8 mouse cellular contexts compared by ENCODE assay signal in genomic region chr11:58937909-58938308, GRCm38 (mm10). TPM values are rescaled to one million over a fixed set of nuclear protein-coding genes. Genes with fewer than 3 reads are reported as not detected.
DNase-seq lines count a peak whose midpoint lies in the region; ATAC-seq and TF ChIP-seq lines count a peak whose summit lies in the region.

No protein-coding gene starts in this region.

- peak; percentile 0; the same call in 1 of the 2 replicates for ATAC-seq in hindbrain, embryonic 15.5 days (ENCODE audit: low FRiP score, low read depth)

- H3K4me1 ChIP-seq in hindbrain, embryonic 15.5 days (replicated peaks) = peaks cover 34% of the 10 kb centered on the region

- no peak for TF ChIP-seq CTCF in left cerebral cortex, adult 2 months (IDR thresholded peaks at IDR 0.05)

- under 1% methylated on average over 13 of the region's 13 CpGs for WGBS in hindbrain, embryonic 15.5 days

- DNase-seq in left cerebral cortex, adult 2 months (ENCODE audit: extremely low spot score in 1 of 2, low spot score in 2 of 2) = no peak
- DNase-seq in left cerebral cortex, postnatal 36 days (ENCODE audit: low spot score in 2 of 2) = no peak
- peak; percentile 65 for DNase-seq in embryo, embryonic 11 days
- peak; percentile 37 for DNase-seq in mesoderm, embryonic 11.5 days (ENCODE audit: low read depth, low spot score)
- no peak for DNase-seq in layer of hippocampus, adult 18-20 months (ENCODE audit: low spot score in 2 of 2)
- no peak for DNase-seq in left cerebral cortex, adult 8-10 months (ENCODE audit: low spot score in 2 of 2)
- DNase-seq in frontal cortex, postnatal 25 days (ENCODE audit: low spot score in 2 of 2) = no peak

- intact Hi-C loops in left cerebral cortex, adult 2 months (cut with DNase I) = loop anchor here (2.0 kb wide), 1 partner anchor 23 kb away; no protein-coding TSS in a partner anchor
- intact Hi-C loops in left cerebral cortex, postnatal 36 days (cut with DNase I) = no loop called here

- peak overlapping the region; percentile 97 for H3K4me3 ChIP-seq in left cerebral cortex, adult 2 months
- peak overlapping the region; percentile 97 for H3K4me3 ChIP-seq in hindbrain, embryonic 15.5 days

- H3K4me2 ChIP-seq in hindbrain, embryonic 15.5 days = peak overlapping the region; percentile 71

- H3K9ac ChIP-seq in hindbrain, embryonic 15.5 days = peak overlapping the region; percentile 99

- no peaks in the 10 kb centered on the region for H3K9me3 ChIP-seq in hindbrain, embryonic 15.5 days

- H3K27me3 ChIP-seq in hindbrain, embryonic 15.5 days = no peaks in the 10 kb centered on the region

- H3K27ac ChIP-seq in left cerebral cortex, adult 2 months = peak overlapping the region; percentile 94
- H3K27ac ChIP-seq in hindbrain, embryonic 15.5 days (replicated peaks) = peak overlapping the region; percentile 95

- H3K36me3 ChIP-seq in hindbrain, embryonic 15.5 days = peaks cover 35% of the 10 kb centered on the region

RNA-seq across cellular contexts. Expression of gene Rnf187, which starts 0.8 kb away (rescaled TPM):
- 100 to 1,000 TPM; 445 to 469 TPM for total RNA-seq in left cerebral cortex, adult 2 months (2021)
- 100 to 1,000 TPM; 450 to 542 TPM for total RNA-seq in left cerebral cortex, postnatal 36 days (2021)
- polyA plus RNA-seq in hindbrain, embryonic 15.5 days (2015; fragmentation: Nextera tagmentation; extraction: Ambion mirVana) = 603 and 674 TPM in 2 replicates
- 100 to 1,000 TPM; 493 to 502 TPM for total RNA-seq in layer of hippocampus, adult 18-20 months (2021)
- total RNA-seq in left cerebral cortex, adult 8-10 months (2022) = 100 to 1,000 TPM; 448 to 480 (median 462) TPM

RNA-seq across cellular contexts. Expression of gene Hist3h2ba, which starts 10.8 kb away (rescaled TPM):
- total RNA-seq in left cerebral cortex, adult 2 months (2021) = 10 to 100 TPM; 88.5 to 98.9 TPM
- 100 to 1,000 TPM; 103 to 124 TPM for total RNA-seq in left cerebral cortex, postnatal 36 days (2021)
- polyA plus RNA-seq in hindbrain, embryonic 15.5 days (2015; fragmentation: Nextera tagmentation; extraction: Ambion mirVana) = 230 and 238 TPM in 2 replicates
- 10 to 100 TPM; 82.1 to 87.0 TPM for total RNA-seq in layer of hippocampus, adult 18-20 months (2021)
- total RNA-seq in left cerebral cortex, adult 8-10 months (2022) = 100 to 1,000 TPM in 3 of 4 experiments, 10 to 100 TPM in 1; 96.1 to 129 (median 115) TPM

RNA-seq across cellular contexts. Expression of gene Hist3h2a, which starts 16.6 kb away (rescaled TPM):
- 10 to 100 TPM; 55.5 to 59.1 TPM for total RNA-seq in left cerebral cortex, adult 2 months (2021)
- 10 to 100 TPM; 60.9 to 64.1 TPM for total RNA-seq in left cerebral cortex, postnatal 36 days (2021)
- 96.0 and 96.7 TPM in 2 replicates for polyA plus RNA-seq in hindbrain, embryonic 15.5 days (2015; fragmentation: Nextera tagmentation; extraction: Ambion mirVana)
- total RNA-seq in layer of hippocampus, adult 18-20 months (2021) = 10 to 100 TPM; 69.9 to 70.6 TPM
- 10 to 100 TPM; 54.1 to 63.0 (median 57.1) TPM for total RNA-seq in left cerebral cortex, adult 8-10 months (2022)

RNA-seq across cellular contexts. Expression of gene Trim17, which starts 16.6 kb away (rescaled TPM):
- 1 to 10 TPM; 4.8 to 4.9 TPM for total RNA-seq in left cerebral cortex, adult 2 months (2021)
- 1 to 10 TPM; 4.8 to 5.7 TPM for total RNA-seq in left cerebral cortex, postnatal 36 days (2021)
- 1.4 TPM in 2 replicates for polyA plus RNA-seq in hindbrain, embryonic 15.5 days (2015; fragmentation: Nextera tagmentation; extraction: Ambion mirVana)
- total RNA-seq in layer of hippocampus, adult 18-20 months (2021) = 1 to 10 TPM; 4.7 to 5.7 TPM
- 1 to 10 TPM; 3.7 to 5.0 (median 4.1) TPM for total RNA-seq in left cerebral cortex, adult 8-10 months (2022)

RNA-seq across cellular contexts. Expression of gene Btnl10, which starts 20.2 kb away (rescaled TPM):
- not detected for total RNA-seq in left cerebral cortex, adult 2 months (2021)
- total RNA-seq in left cerebral cortex, postnatal 36 days (2021) = not detected
- not detected in 2 replicates for polyA plus RNA-seq in hindbrain, embryonic 15.5 days (2015; fragmentation: Nextera tagmentation; extraction: Ambion mirVana)
- not detected for total RNA-seq in layer of hippocampus, adult 18-20 months (2021)
- not detected for total RNA-seq in left cerebral cortex, adult 8-10 months (2022)

Comparison
In these comparisons a context has a peak if more than half of its experiments do, and no peak if none do; other contexts are left out.
1. DNase-seq: peak in embryo, embryonic 11 days (single experiment) and mesoderm, embryonic 11.5 days (single experiment); none in left cerebral cortex, adult 2 months (0 of 2), left cerebral cortex, postnatal 36 days (0 of 2), layer of hippocampus, adult 18-20 months (0 of 2), left cerebral cortex, adult 8-10 months (0 of 2) and frontal cortex, postnatal 25 days (0 of 2).